Mouse (Mus musculus): ENCODE results near the gene Gm8138. TPM values are rescaled to one million over a fixed set of nuclear protein-coding genes. Genes with fewer than 3 reads are reported as not detected.
"Not testable (repeated sequence)": the region's sequence is repeated elsewhere in the genome, so short reads cannot be mapped to it uniquely, and the experiment has no call there.

The Gm8138 gene
- total RNA-seq (2022): not detected

DNA sequence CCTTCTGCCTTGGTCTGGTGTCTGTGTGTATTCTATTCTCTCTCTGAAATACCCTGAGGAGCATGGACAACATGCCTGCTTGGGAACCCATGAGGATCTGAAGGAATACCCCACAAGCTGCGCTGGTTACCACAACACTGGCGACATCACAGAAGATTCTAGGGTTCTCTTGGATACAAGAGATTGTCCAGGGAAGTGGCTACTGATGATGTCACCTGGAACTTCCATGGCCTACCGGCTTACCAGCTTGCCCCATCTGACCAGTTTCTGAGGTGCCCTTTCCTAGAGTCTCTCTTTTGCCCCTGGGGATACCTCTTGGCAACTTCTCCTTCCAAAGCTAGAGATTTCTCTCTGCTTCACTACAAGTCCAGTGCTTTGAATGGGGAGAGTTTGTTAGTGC lies at the start of gene Gm8138:
Gene Gm8138 (minus strand): TSS at position 101 of the 400 bp plus-strand sequence.
- DNase-seq: not testable (repeated sequence)

DNA sequence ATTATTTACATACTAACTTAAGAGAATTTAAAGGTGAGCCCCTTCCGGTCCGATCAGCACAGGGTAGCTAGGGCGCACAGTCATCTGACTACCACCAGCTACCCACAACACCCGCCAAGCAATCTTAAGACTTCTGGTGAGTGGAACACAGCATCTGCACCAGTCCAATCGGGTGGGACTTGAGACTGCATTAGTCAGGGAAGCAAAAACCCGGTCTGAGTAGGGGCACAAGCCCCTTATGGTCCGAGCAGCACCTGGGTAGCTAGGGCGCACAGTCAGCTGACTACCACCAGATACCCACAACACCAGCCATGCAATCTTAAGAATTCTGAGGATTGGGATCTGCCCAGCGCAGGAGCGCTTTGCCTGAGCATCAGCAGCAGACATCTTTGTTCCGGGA lies 54.4 kb downstream of the Gm8138 start:
- DNase-seq: not testable (repeated sequence)

Other genes starting within 250 kb of the Gm8138 start
- gene Gm7233, start 236.5 kb downstream of the Gm8138 start, total RNA-seq (2022): not detected
- gene Gm8122, start 181.0 kb downstream of the Gm8138 start, total RNA-seq (2022): not detected
- not detected for gene Gm8126, start 157.7 kb downstream of the Gm8138 start, total RNA-seq (2022)
- not detected for gene Gm9732, start 141.3 kb downstream of the Gm8138 start, total RNA-seq (2022)
- gene Gm8127, start 122.5 kb downstream of the Gm8138 start, total RNA-seq (2022): not detected
- not detected for gene 1700001F09Rik, start 68.5 kb downstream of the Gm8138 start, total RNA-seq (2022)
- gene Gm5799, start 127.2 kb upstream of the Gm8138 start, total RNA-seq (2022): not detected
- gene Gm17654, start 162.8 kb upstream of the Gm8138 start, total RNA-seq (2022): not detected
- gene Gm10375, start 191.7 kb upstream of the Gm8138 start, total RNA-seq (2022): not detected